Mouse (Mus musculus): Measurements from ENCODE around the gene Acad8. TPM values are rescaled to one million over a fixed set of nuclear protein-coding genes. Genes with fewer than 3 reads are reported as not detected.
A peak's percentile ranks its signal among the peaks of the same experiment; 100 is the strongest.

Acad8 gene
- polyA plus RNA-seq, 1 experiment from 2014 or later = 43.4 TPM

GRCm38 (mm10) chr9:27011572-27011971 lies 12.2 kb upstream of the Acad8 start:
- H3K4me1 ChIP-seq (replicated peaks; ENCODE audit: control insufficient read depth, insufficient read depth, low read length) = no peaks in the 10 kb centered on the region
- no peaks in the 10 kb centered on the region for H3K27me3 ChIP-seq (replicated peaks; ENCODE audit: control insufficient read depth, insufficient read depth, low read length)
- peaks cover 51% of the 10 kb centered on the region for H3K36me3 ChIP-seq (ENCODE audit: control insufficient read depth, insufficient read depth)
- 93% methylated on average over 4 of the region's 4 CpGs for WGBS
- H3K9me3 ChIP-seq (ENCODE audit: control insufficient read depth, low read length) = no peaks in the 10 kb centered on the region
- H3K4me2 ChIP-seq (ENCODE audit: low read length) = no peak overlapping the region
- H3K9ac ChIP-seq (replicated peaks; ENCODE audit: low read depth, low read length) = no peak overlapping the region
- H3K4me3 ChIP-seq (replicated peaks; ENCODE audit: low read length) = no peak overlapping the region
- H3K27ac ChIP-seq (ENCODE audit: low read length) = no peak overlapping the region
- ATAC-seq = no peak

- H3K27me3 ChIP-seq (replicated peaks; ENCODE audit: control insufficient read depth, insufficient read depth, low read length) = no peaks in the 10 kb centered on the region
- H3K9ac ChIP-seq (replicated peaks; ENCODE audit: low read depth, low read length) = no peak overlapping the region
- H3K4me1 ChIP-seq (replicated peaks; ENCODE audit: control insufficient read depth, insufficient read depth, low read length) = peaks cover 9% of the 10 kb centered on the region
- no peak overlapping the region for H3K27ac ChIP-seq (ENCODE audit: low read length)
- 90% methylated on average over 5 of the region's 5 CpGs for WGBS
- ATAC-seq = no peak
- H3K4me2 ChIP-seq (ENCODE audit: low read length) = no peak overlapping the region
- H3K4me3 ChIP-seq (replicated peaks; ENCODE audit: low read length) = no peak overlapping the region
- peaks cover 45% of the 10 kb centered on the region for H3K36me3 ChIP-seq (ENCODE audit: control insufficient read depth, insufficient read depth)
- H3K9me3 ChIP-seq (ENCODE audit: control insufficient read depth, low read length) = no peaks in the 10 kb centered on the region
Observed at GRCm38 (mm10) chr9:27009231-27009630, 9.9 kb upstream of the Acad8 start.

GRCm38 (mm10) chr9:27006866-27007265 lies 7.5 kb upstream of the Acad8 start:
- H3K4me2 ChIP-seq (ENCODE audit: low read length) = no peak overlapping the region
- ATAC-seq = no peak
- WGBS = 91% methylated on average over 5 of the region's 5 CpGs
- no peaks in the 10 kb centered on the region for H3K27me3 ChIP-seq (replicated peaks; ENCODE audit: control insufficient read depth, insufficient read depth, low read length)
- H3K4me3 ChIP-seq (replicated peaks; ENCODE audit: low read length) = no peak overlapping the region
- H3K27ac ChIP-seq (ENCODE audit: low read length) = peak overlapping the region; percentile 19; the same call in 1 of the 2 replicates
- no peak overlapping the region for H3K9ac ChIP-seq (replicated peaks; ENCODE audit: low read depth, low read length)
- no peaks in the 10 kb centered on the region for H3K9me3 ChIP-seq (ENCODE audit: control insufficient read depth, low read length)
- peaks cover 9% of the 10 kb centered on the region for H3K4me1 ChIP-seq (replicated peaks; ENCODE audit: control insufficient read depth, insufficient read depth, low read length)
- peaks cover 32% of the 10 kb centered on the region for H3K36me3 ChIP-seq (ENCODE audit: control insufficient read depth, insufficient read depth)

- Histone ChIP-seq H3K4me3 (replicated peaks; ENCODE audit: low read length) (no peak overlapping the region), H3K27ac (ENCODE audit: low read length) (peak overlapping the region; percentile 80), H3K9ac (replicated peaks; ENCODE audit: low read depth, low read length) (no peak overlapping the region), H3K4me1 (replicated peaks; ENCODE audit: control insufficient read depth, insufficient read depth, low read length) (peaks cover 16% of the 10 kb centered on the region), H3K27me3 (replicated peaks; ENCODE audit: control insufficient read depth, insufficient read depth, low read length) (no peaks in the 10 kb centered on the region), H3K9me3 (ENCODE audit: control insufficient read depth, low read length) (no peaks in the 10 kb centered on the region), H3K4me2 (ENCODE audit: low read length) (no peak overlapping the region), H3K36me3 (ENCODE audit: control insufficient read depth, insufficient read depth) (peaks cover 27% of the 10 kb centered on the region)
- WGBS = 50% methylated on average over 1 of the region's 1 CpGs
- ATAC-seq = peak; percentile 75
Observed at GRCm38 (mm10) chr9:27005933-27006332, 6.6 kb upstream of the Acad8 start.

GRCm38 (mm10) chr9:27005231-27005630 lies 5.9 kb upstream of the Acad8 start:
- H3K4me1 ChIP-seq (replicated peaks; ENCODE audit: control insufficient read depth, insufficient read depth, low read length) = peaks cover 23% of the 10 kb centered on the region
- H3K27me3 ChIP-seq (replicated peaks; ENCODE audit: control insufficient read depth, insufficient read depth, low read length) = no peaks in the 10 kb centered on the region
- H3K27ac ChIP-seq (ENCODE audit: low read length) = peak overlapping the region; percentile 80
- H3K4me3 ChIP-seq (replicated peaks; ENCODE audit: low read length) = no peak overlapping the region
- no peak for ATAC-seq
- no peaks in the 10 kb centered on the region for H3K9me3 ChIP-seq (ENCODE audit: control insufficient read depth, low read length)
- peaks cover 22% of the 10 kb centered on the region for H3K36me3 ChIP-seq (ENCODE audit: control insufficient read depth, insufficient read depth)
- 79% methylated on average over 3 of the region's 3 CpGs for WGBS
- no peak overlapping the region for H3K4me2 ChIP-seq (ENCODE audit: low read length)
- no peak overlapping the region for H3K9ac ChIP-seq (replicated peaks; ENCODE audit: low read depth, low read length)

GRCm38 (mm10) chr9:26998669-26999460 lies 501 bp downstream of the Acad8 start:
- no peaks in the 10 kb centered on the region for H3K27me3 ChIP-seq (replicated peaks; ENCODE audit: control insufficient read depth, insufficient read depth, low read length)
- H3K4me1 ChIP-seq (replicated peaks; ENCODE audit: control insufficient read depth, insufficient read depth, low read length) = peaks cover 22% of the 10 kb centered on the region
- H3K36me3 ChIP-seq (ENCODE audit: control insufficient read depth, insufficient read depth) = no peaks in the 10 kb centered on the region; the same call in 1 of the 2 replicates
- H3K4me3 ChIP-seq (replicated peaks; ENCODE audit: low read length) = peak overlapping the region; percentile 58
- WGBS = 3% methylated on average over 29 of the region's 29 CpGs
- peak; percentile 56 for ATAC-seq
- H3K4me2 ChIP-seq (ENCODE audit: low read length) = peak overlapping the region; percentile 91
- H3K27ac ChIP-seq (ENCODE audit: low read length) = peak overlapping the region; percentile 9; the same call in 1 of the 2 replicates
- H3K9ac ChIP-seq (replicated peaks; ENCODE audit: low read depth, low read length) = peak overlapping the region; percentile 69
- no peaks in the 10 kb centered on the region for H3K9me3 ChIP-seq (ENCODE audit: control insufficient read depth, low read length)

- H3K36me3 ChIP-seq (ENCODE audit: control insufficient read depth, insufficient read depth) = no peaks in the 10 kb centered on the region
- no peak overlapping the region for H3K27ac ChIP-seq (ENCODE audit: low read length)
- H3K4me2 ChIP-seq (ENCODE audit: low read length) = no peak overlapping the region
- no peaks in the 10 kb centered on the region for H3K27me3 ChIP-seq (replicated peaks; ENCODE audit: control insufficient read depth, insufficient read depth, low read length)
- ATAC-seq = no peak
- no peak overlapping the region for H3K9ac ChIP-seq (replicated peaks; ENCODE audit: low read depth, low read length)
- no peak overlapping the region for H3K4me3 ChIP-seq (replicated peaks; ENCODE audit: low read length)
- H3K9me3 ChIP-seq (ENCODE audit: control insufficient read depth, low read length) = no peaks in the 10 kb centered on the region
- 91% methylated on average over 2 of the region's 2 CpGs for whole genome bisulfite sequencing
- H3K4me1 ChIP-seq (replicated peaks; ENCODE audit: control insufficient read depth, insufficient read depth, low read length) = peaks cover 22% of the 10 kb centered on the region
Observed at GRCm38 (mm10) chr9:26997501-26997900, 1.9 kb downstream of the Acad8 start.

GRCm38 (mm10) chr9:26997062-26997461 lies 2.3 kb downstream of the Acad8 start:
- Histone ChIP-seq H3K36me3 (ENCODE audit: control insufficient read depth, insufficient read depth) (no peaks in the 10 kb centered on the region), H3K4me1 (replicated peaks; ENCODE audit: control insufficient read depth, insufficient read depth, low read length) (peaks cover 22% of the 10 kb centered on the region), H3K9ac (replicated peaks; ENCODE audit: low read depth, low read length) (no peak overlapping the region), H3K27ac (ENCODE audit: low read length) (no peak overlapping the region), H3K9me3 (ENCODE audit: control insufficient read depth, low read length) (no peaks in the 10 kb centered on the region), H3K4me3 (replicated peaks; ENCODE audit: low read length) (no peak overlapping the region), H3K27me3 (replicated peaks; ENCODE audit: control insufficient read depth, insufficient read depth, low read length) (no peaks in the 10 kb centered on the region), H3K4me2 (ENCODE audit: low read length) (no peak overlapping the region)
- 86% methylated on average over 3 of the region's 3 CpGs for WGBS
- ATAC-seq = no peak

GRCm38 (mm10) chr9:26993900-26994299 lies 5.5 kb downstream of the Acad8 start:
- Histone ChIP-seq H3K4me1 (replicated peaks; ENCODE audit: control insufficient read depth, insufficient read depth, low read length) (peaks cover 6% of the 10 kb centered on the region; the same call in 1 of the 2 replicates), H3K27me3 (replicated peaks; ENCODE audit: control insufficient read depth, insufficient read depth, low read length) (no peaks in the 10 kb centered on the region), H3K9ac (replicated peaks; ENCODE audit: low read depth, low read length) (no peak overlapping the region), H3K4me3 (replicated peaks; ENCODE audit: low read length) (no peak overlapping the region), H3K27ac (ENCODE audit: low read length) (no peak overlapping the region), H3K9me3 (ENCODE audit: control insufficient read depth, low read length) (no peaks in the 10 kb centered on the region), H3K36me3 (ENCODE audit: control insufficient read depth, insufficient read depth) (peaks cover 14% of the 10 kb centered on the region), H3K4me2 (ENCODE audit: low read length) (no peak overlapping the region)
- WGBS = 89% methylated on average over 3 of the region's 3 CpGs
- no peak for ATAC-seq

Data from forebrain, embryonic 16.5 days (tissue).